Mouse (Mus musculus): ENCODE measurements around the gene Pglyrp2.

DNA sequence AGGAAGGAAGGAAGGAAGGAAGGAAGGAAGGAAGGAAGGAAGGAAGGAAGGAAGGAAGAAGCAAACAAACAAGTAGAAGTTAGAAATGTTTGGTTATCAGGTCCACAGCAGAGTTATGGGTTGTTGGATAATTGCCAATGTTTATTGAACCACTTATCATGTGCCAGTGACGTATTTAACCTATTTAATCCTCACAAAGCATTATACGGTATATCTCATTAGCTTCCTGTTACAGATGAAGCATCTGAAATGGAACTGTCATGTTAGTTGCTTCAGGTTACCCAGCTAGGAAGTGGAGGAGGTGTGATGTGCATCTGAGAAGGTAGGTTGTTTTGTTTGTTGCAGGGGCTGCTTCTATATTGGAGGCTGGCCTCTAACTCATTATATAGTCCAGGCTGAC lies 4.0 kb downstream of the Pglyrp2 start:
- TF ChIP-seq CTCF (conservative IDR thresholded peaks at IDR 0.05; ENCODE audit: insufficient read depth, insufficient read length, low read depth, low read length) (no peak), POLR2A (IDR thresholded peaks at IDR 0.05; ENCODE audit: low read depth, low read length) (no peak)
